Mouse (Mus musculus): ENCODE measurements around the gene Hmgcr. TPM values are rescaled to one million over a fixed set of nuclear protein-coding genes. Genes with fewer than 3 reads are reported as not detected.

Gene Hmgcr
- polyA plus RNA-seq, 1 experiment from 2014 or later = 73.7 TPM

Other genes starting within 250 kb of the Hmgcr start
- 0.21 TPM in 1 of 2 replicates, not detected in the other for gene Ankdd1b, start 199.7 kb downstream of the Hmgcr start, polyA plus RNA-seq (2015; fragmentation: Nextera tagmentation; extraction: Ambion mirVana)
- gene Gm17622, start 180.2 kb downstream of the Hmgcr start, polyA plus RNA-seq (2015; fragmentation: Nextera tagmentation; extraction: Ambion mirVana) = not detected in 2 replicates
- gene Polk, start 128.4 kb downstream of the Hmgcr start, polyA plus RNA-seq (2015; fragmentation: Nextera tagmentation; extraction: Ambion mirVana) = 12.0 and 14.5 TPM in 2 replicates
- gene Col4a3bp, start 128.3 kb downstream of the Hmgcr start, polyA plus RNA-seq (2015; fragmentation: Nextera tagmentation; extraction: Ambion mirVana) = 12.5 and 14.0 TPM in 2 replicates
- gene Ankrd31, start 77.3 kb upstream of the Hmgcr start, polyA plus RNA-seq (2015; fragmentation: Nextera tagmentation; extraction: Ambion mirVana) = not detected in 2 replicates

Measured in embryonic facial prominence, embryonic 13.5 days (tissue).